Mouse (Mus musculus): ENCODE data around the gene Commd1.

DNA sequence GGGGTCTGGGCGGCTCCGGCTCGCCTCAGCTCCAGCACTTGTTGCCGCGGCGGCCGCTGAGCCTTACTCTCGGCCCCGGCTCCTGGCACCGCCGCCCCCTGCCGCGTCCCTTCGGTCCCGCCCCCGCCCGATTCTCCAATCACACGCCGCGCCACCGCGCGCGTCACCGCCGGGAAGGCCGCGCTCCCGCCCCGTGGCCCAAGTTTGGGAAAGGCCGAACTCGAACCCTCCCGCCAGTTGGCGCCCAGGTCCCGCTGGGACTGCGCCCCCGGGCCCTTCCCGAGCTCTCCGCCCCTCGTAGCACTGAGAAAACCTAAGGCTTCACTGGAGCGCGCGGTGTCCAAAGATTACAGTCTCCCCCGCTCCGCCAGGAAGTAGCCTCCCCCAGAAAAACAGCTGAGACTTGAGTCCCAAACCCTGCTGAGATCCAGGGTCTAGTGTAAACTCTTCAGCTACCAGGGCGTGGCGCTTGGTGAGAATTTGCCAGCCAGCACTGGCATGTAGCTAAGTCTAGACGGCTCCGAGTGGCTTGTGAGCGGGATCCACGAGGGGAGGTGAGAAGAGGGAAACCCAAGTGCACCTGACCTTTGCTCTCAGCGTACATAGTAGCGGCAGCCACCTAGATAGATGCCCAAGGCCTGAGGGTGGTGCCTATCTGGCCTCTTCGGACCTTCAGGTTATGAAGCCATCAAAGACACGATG, 122.4 kb downstream of the Commd1 start:
- TF ChIP-seq CTCF (IDR thresholded peaks at IDR 0.05) (peak; percentile 39), POLR2A (IDR thresholded peaks at IDR 0.05; ENCODE audit: insufficient read depth, low read depth, low read length) (peak; percentile 92)
